Mouse (Mus musculus) MN1 (cell line): Measurements from ENCODE around the gene Lrch1.

Experiments
- DNase-seq: peaks from one replicate; pipeline ENCODE4 v3.0.0-alpha.2; 2016; ENCODE audit warnings: low spot score

The Lrch1 gene

DNA sequence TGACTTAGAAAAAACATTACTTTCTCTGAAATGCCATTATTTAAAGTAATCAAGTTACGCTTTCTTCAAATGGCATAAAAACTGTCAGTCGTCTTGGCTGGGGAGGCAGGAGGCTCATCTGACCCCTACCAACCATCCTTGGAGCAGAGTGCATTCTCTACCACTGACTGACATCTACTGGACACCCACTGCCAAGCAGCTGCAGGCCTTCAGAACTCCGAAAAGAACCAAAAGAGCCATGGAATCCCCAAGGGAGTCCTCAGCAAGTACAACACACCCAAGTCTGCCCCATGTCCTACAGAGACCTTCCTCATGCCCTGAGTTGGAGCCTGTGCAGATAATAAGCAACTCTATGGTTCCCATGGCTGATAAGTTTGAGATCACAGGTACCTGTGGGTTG lies 224.1 kb downstream of the Lrch1 start:
- DNase-seq = no peak

DNA sequence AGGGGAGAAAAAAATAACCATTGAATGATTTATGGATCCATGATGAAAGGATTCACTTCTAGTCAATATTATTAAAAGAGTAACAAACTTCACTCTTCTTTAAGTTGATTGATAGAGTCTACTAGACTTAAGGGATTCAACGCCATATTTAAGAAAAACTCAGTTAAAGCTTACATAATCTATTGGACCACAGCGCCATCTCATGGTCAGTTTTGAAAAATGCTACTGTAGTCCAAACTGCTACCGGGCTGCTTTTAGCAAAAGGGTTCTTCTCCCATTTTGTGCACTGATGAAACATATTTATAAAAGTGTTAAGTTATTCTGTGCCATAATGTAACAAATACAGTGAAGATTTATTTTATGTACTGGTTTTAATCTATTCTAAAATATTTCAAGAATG lies 238.6 kb downstream of the Lrch1 start:
- no peak for DNase-seq
